Mouse (Mus musculus): ENCODE measurements around the gene Rnls. TPM values are rescaled to one million over a fixed set of nuclear protein-coding genes. Genes with fewer than 3 reads are reported as not detected.

Rnls gene
- polyA plus RNA-seq, 1 experiment from 2014 or later, result 7.5 TPM

DNA sequence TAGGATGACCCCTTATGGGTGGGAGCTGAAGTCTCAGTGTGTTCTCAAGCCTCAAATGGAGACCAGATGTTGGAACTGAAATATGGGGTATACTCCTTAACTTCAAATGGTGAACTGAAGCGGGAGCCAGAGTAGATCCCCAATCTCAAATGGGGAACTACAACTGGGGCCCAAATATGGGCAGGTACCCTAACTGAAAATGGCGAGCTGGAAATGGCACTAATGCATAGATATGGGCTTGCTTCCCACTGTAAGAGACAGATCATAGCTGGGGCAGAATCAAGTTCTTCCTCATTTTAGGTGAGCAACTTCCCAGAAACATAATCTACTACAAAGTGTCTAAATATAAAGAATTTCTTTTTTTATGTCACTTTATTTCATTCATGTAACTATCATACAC is 121.9 kb downstream of the Rnls start:
- no peak overlapping the region for H3K4me2 ChIP-seq (ENCODE audit: low read depth, low read length)
- WGBS, result 89% methylated on average over 2 of the region's 2 CpGs
- H3K4me3 ChIP-seq (ENCODE audit: low read length), result no peak overlapping the region
- no peak for ATAC-seq (ENCODE audit: low read depth)
- H3K9me3 ChIP-seq (ENCODE audit: control insufficient read depth, low read length), result no peaks in the 10 kb centered on the region
- H3K4me1 ChIP-seq (replicated peaks; ENCODE audit: control insufficient read depth, insufficient read depth, low read length), result no peaks in the 10 kb centered on the region
- no peaks in the 10 kb centered on the region for H3K27me3 ChIP-seq (ENCODE audit: control insufficient read depth, insufficient read depth, low read depth, low read length)
- no peak overlapping the region for H3K9ac ChIP-seq (ENCODE audit: low read length)
- H3K36me3 ChIP-seq (ENCODE audit: control insufficient read depth, insufficient read depth, low read length), result no peaks in the 10 kb centered on the region
- no peak overlapping the region for H3K27ac ChIP-seq (ENCODE audit: low read length)

GRCm38 (mm10) chr19:33268044-33268443 is 124.1 kb downstream of the Rnls start:
- WGBS, result 78% methylated on average over 14 of the region's 14 CpGs
- no peak for ATAC-seq (ENCODE audit: low read depth)
- Histone ChIP-seq H3K9me3 (ENCODE audit: control insufficient read depth, low read length) (no peaks in the 10 kb centered on the region), H3K36me3 (ENCODE audit: control insufficient read depth, insufficient read depth, low read length) (no peaks in the 10 kb centered on the region), H3K4me2 (ENCODE audit: low read depth, low read length) (no peak overlapping the region), H3K27me3 (ENCODE audit: control insufficient read depth, insufficient read depth, low read depth, low read length) (no peaks in the 10 kb centered on the region), H3K9ac (ENCODE audit: low read length) (no peak overlapping the region), H3K27ac (ENCODE audit: low read length) (no peak overlapping the region), H3K4me1 (replicated peaks; ENCODE audit: control insufficient read depth, insufficient read depth, low read length) (no peaks in the 10 kb centered on the region), H3K4me3 (ENCODE audit: low read length) (no peak overlapping the region)

DNA sequence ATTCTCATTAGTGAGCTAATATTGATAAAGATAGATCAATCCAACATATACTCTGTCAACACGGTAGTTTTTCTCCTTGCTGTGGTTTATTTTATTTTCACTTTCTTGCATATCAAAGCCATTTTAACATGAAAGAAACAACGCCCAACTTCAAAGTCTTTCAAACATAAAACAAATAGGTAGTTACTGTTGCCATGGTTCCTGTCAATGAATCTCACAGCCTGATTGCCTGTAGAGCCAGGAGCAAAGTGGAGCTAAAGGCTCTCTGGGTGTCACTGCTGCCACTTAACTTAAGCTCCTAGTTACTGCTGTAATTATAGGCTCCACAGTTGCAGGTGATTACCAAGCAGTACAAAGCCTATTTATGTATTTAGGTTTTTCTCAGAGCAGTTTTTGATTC is 126.8 kb downstream of the Rnls start:
- ATAC-seq (ENCODE audit: low read depth), result no peak
- H3K4me1 ChIP-seq (replicated peaks; ENCODE audit: control insufficient read depth, insufficient read depth, low read length), result no peaks in the 10 kb centered on the region
- H3K27ac ChIP-seq (ENCODE audit: low read length), result no peak overlapping the region
- no peaks in the 10 kb centered on the region for H3K27me3 ChIP-seq (ENCODE audit: control insufficient read depth, insufficient read depth, low read depth, low read length)
- H3K9me3 ChIP-seq (ENCODE audit: control insufficient read depth, low read length), result no peaks in the 10 kb centered on the region
- 15% methylated on average over 2 of the region's 2 CpGs for WGBS
- no peak overlapping the region for H3K4me2 ChIP-seq (ENCODE audit: low read depth, low read length)
- no peak overlapping the region for H3K9ac ChIP-seq (ENCODE audit: low read length)
- no peaks in the 10 kb centered on the region for H3K36me3 ChIP-seq (ENCODE audit: control insufficient read depth, insufficient read depth, low read length)
- H3K4me3 ChIP-seq (ENCODE audit: low read length), result no peak overlapping the region

- no peak overlapping the region for H3K9ac ChIP-seq (ENCODE audit: low read length)
- H3K9me3 ChIP-seq (ENCODE audit: control insufficient read depth, low read length), result no peaks in the 10 kb centered on the region
- ATAC-seq (ENCODE audit: low read depth), result no peak
- no peaks in the 10 kb centered on the region for H3K36me3 ChIP-seq (ENCODE audit: control insufficient read depth, insufficient read depth, low read length)
- H3K27me3 ChIP-seq (ENCODE audit: control insufficient read depth, insufficient read depth, low read depth, low read length), result no peaks in the 10 kb centered on the region
- H3K27ac ChIP-seq (ENCODE audit: low read length), result no peak overlapping the region
- H3K4me3 ChIP-seq (ENCODE audit: low read length), result no peak overlapping the region
- H3K4me1 ChIP-seq (replicated peaks; ENCODE audit: control insufficient read depth, insufficient read depth, low read length), result no peaks in the 10 kb centered on the region
- H3K4me2 ChIP-seq (ENCODE audit: low read depth, low read length), result no peak overlapping the region
- WGBS, result 34% methylated on average over 3 of the region's 3 CpGs
Measured at GRCm38 (mm10) chr19:33264224-33264993, 127.7 kb downstream of the Rnls start.

DNA sequence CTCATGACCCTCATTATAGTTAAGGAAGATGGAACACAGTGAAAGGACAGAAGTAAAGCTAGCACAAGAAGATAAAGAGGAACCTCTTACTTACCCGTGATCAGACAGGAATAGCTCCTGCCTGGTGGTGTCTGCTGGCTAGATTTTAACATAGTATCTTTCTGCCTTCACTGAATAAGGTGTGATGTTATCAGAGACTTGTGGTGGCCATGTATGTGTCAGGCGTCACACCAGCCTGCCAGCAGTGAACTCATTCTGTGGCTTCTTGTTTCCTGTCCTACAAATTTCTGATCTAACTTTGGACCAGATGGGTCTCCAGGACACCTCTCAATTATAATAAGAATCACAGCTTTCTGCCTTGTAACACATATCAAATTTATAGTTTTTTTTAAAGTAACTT is 129.7 kb downstream of the Rnls start:
- Histone ChIP-seq H3K27me3 (ENCODE audit: control insufficient read depth, insufficient read depth, low read depth, low read length) (no peaks in the 10 kb centered on the region), H3K4me1 (replicated peaks; ENCODE audit: control insufficient read depth, insufficient read depth, low read length) (no peaks in the 10 kb centered on the region), H3K27ac (ENCODE audit: low read length) (no peak overlapping the region), H3K4me2 (ENCODE audit: low read depth, low read length) (no peak overlapping the region), H3K9ac (ENCODE audit: low read length) (no peak overlapping the region), H3K9me3 (ENCODE audit: control insufficient read depth, low read length) (no peaks in the 10 kb centered on the region), H3K4me3 (ENCODE audit: low read length) (no peak overlapping the region), H3K36me3 (ENCODE audit: control insufficient read depth, insufficient read depth, low read length) (no peaks in the 10 kb centered on the region)
- no peak for ATAC-seq (ENCODE audit: low read depth)
- 59% methylated on average over 2 of the region's 2 CpGs for WGBS

DNA sequence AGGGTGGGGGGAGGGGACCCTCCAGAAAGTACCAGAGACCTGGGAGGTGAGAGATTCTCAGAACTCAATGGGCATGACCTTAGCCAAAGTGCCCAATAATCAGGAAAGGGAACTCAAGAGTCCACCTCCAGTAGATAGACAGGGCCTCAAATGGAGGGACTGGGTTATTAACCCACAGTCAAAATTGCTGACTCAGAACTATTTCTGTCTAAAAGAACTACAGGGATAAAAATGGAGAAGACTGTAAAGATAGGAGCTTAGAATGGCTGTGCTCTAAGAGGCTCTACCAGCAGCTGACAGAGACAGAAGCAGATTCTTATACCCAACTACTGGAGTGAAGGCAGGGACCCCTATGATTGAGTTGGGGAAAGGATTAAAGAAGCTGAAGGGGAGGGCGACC is 132.9 kb downstream of the Rnls start:
- Histone ChIP-seq H3K27me3 (ENCODE audit: control insufficient read depth, insufficient read depth, low read depth, low read length) (no peaks in the 10 kb centered on the region), H3K4me1 (replicated peaks; ENCODE audit: control insufficient read depth, insufficient read depth, low read length) (no peaks in the 10 kb centered on the region), H3K9me3 (ENCODE audit: control insufficient read depth, low read length) (no peaks in the 10 kb centered on the region), H3K4me3 (ENCODE audit: low read length) (no peak overlapping the region), H3K27ac (ENCODE audit: low read length) (no peak overlapping the region), H3K9ac (ENCODE audit: low read length) (no peak overlapping the region), H3K36me3 (ENCODE audit: control insufficient read depth, insufficient read depth, low read length) (no peaks in the 10 kb centered on the region), H3K4me2 (ENCODE audit: low read depth, low read length) (no peak overlapping the region)
- WGBS, result 84% methylated on average over 1 of the region's 1 CpGs
- no peak for ATAC-seq (ENCODE audit: low read depth)

DNA sequence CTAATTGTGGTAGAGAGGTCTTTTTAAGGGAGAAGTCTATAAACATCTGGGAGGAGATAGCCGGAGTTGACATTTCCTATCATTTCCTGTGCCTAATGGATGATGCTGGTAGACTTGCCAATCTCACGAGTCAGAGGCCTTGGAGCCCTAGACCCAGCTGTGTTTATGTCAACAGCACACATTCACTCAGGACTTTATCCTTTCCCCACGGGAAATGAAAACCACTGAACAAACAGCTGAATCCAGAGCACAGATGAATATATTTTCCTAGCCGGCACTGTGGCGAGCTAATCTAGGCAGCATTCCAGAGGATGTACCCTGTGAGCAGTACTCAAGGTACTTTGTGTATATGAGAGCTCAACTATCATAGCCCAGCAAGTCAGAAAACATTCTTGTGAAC is 138.2 kb downstream of the Rnls start:
- no peaks in the 10 kb centered on the region for H3K9me3 ChIP-seq (ENCODE audit: control insufficient read depth, low read length)
- no peaks in the 10 kb centered on the region for H3K4me1 ChIP-seq (replicated peaks; ENCODE audit: control insufficient read depth, insufficient read depth, low read length)
- H3K9ac ChIP-seq (ENCODE audit: low read length), result no peak overlapping the region
- WGBS, result 24% methylated on average over 5 of the region's 5 CpGs
- ATAC-seq (ENCODE audit: low read depth), result no peak
- H3K4me2 ChIP-seq (ENCODE audit: low read depth, low read length), result no peak overlapping the region
- H3K4me3 ChIP-seq (ENCODE audit: low read length), result no peak overlapping the region
- no peaks in the 10 kb centered on the region for H3K36me3 ChIP-seq (ENCODE audit: control insufficient read depth, insufficient read depth, low read length)
- H3K27me3 ChIP-seq (ENCODE audit: control insufficient read depth, insufficient read depth, low read depth, low read length), result no peaks in the 10 kb centered on the region
- no peak overlapping the region for H3K27ac ChIP-seq (ENCODE audit: low read length)

DNA sequence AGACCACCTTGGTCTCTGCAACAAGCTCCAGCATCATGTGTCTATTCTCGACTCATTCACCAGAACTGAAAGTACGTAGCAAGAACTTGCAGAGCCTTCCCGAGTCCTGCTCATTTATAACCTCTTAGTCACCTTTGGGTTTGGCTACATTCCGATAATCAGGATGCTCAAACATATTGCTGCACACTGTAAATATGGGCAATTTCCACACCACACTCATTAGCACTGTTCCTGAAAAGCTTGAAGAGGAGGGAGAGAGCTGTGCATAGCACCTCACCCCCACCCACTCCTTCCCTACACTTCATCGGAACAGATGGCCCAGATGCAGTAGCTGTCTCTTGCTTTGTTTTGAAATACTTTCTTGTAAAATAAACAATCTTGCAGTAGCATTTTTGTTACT is 139.9 kb downstream of the Rnls start:
- Histone ChIP-seq H3K27ac (ENCODE audit: low read length) (no peak overlapping the region), H3K4me3 (ENCODE audit: low read length) (no peak overlapping the region), H3K9me3 (ENCODE audit: control insufficient read depth, low read length) (no peaks in the 10 kb centered on the region), H3K27me3 (ENCODE audit: control insufficient read depth, insufficient read depth, low read depth, low read length) (no peaks in the 10 kb centered on the region), H3K4me1 (replicated peaks; ENCODE audit: control insufficient read depth, insufficient read depth, low read length) (no peaks in the 10 kb centered on the region), H3K36me3 (ENCODE audit: control insufficient read depth, insufficient read depth, low read length) (no peaks in the 10 kb centered on the region), H3K9ac (ENCODE audit: low read length) (no peak overlapping the region), H3K4me2 (ENCODE audit: low read depth, low read length) (no peak overlapping the region)
- 58% methylated on average over 5 of the region's 5 CpGs for WGBS
- ATAC-seq (ENCODE audit: low read depth), result no peak

DNA sequence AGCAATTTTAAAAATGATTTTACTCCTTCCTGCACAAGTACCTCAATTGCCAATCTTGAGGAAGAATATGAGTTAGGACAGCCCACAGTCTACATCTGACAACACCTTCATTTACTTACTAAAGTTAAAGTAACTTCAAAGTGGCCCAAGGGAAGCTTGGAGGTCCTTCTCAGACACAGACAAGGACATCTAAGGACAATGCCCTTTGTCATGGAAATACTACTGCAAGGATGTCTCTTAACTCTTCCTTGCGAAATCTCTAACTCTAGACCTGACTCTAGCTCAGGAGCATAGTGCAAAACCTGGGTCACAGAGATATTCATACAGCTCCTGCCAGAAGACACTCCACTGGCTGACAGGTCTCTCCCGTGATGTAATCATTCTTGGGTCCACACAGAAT is 147.9 kb downstream of the Rnls start:
- Histone ChIP-seq H3K9me3 (ENCODE audit: control insufficient read depth, low read length) (no peaks in the 10 kb centered on the region), H3K4me2 (ENCODE audit: low read depth, low read length) (no peak overlapping the region), H3K36me3 (ENCODE audit: control insufficient read depth, insufficient read depth, low read length) (no peaks in the 10 kb centered on the region), H3K4me1 (replicated peaks; ENCODE audit: control insufficient read depth, insufficient read depth, low read length) (no peaks in the 10 kb centered on the region), H3K9ac (ENCODE audit: low read length) (no peak overlapping the region), H3K27ac (ENCODE audit: low read length) (no peak overlapping the region), H3K4me3 (ENCODE audit: low read length) (no peak overlapping the region), H3K27me3 (ENCODE audit: control insufficient read depth, insufficient read depth, low read depth, low read length) (no peaks in the 10 kb centered on the region)
- ATAC-seq (ENCODE audit: low read depth), result no peak
- 78% methylated on average over 2 of the region's 2 CpGs for WGBS

DNA sequence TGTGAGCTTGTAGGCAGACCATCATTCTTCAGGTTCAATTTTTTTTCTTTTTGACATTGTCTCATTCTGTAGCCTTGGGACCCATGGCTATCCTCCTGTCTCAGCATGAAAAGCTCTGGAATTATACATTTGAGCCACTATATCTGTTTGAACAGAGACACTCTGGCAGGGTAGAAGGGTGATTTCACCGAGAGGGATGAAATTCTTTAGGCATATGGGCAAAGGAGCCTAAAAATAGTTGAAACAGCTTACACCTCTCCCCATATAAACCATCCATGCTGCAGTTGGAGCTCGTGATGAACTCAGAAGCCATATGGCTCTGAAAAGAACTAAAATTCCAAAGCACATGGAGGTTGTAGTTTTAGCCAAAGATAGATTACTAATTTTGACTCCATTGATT is 151.7 kb downstream of the Rnls start:
- ATAC-seq (ENCODE audit: low read depth), result no peak
- Histone ChIP-seq H3K27ac (ENCODE audit: low read length) (no peak overlapping the region), H3K4me2 (ENCODE audit: low read depth, low read length) (no peak overlapping the region), H3K36me3 (ENCODE audit: control insufficient read depth, insufficient read depth, low read length) (no peaks in the 10 kb centered on the region), H3K4me1 (replicated peaks; ENCODE audit: control insufficient read depth, insufficient read depth, low read length) (no peaks in the 10 kb centered on the region), H3K4me3 (ENCODE audit: low read length) (no peak overlapping the region), H3K27me3 (ENCODE audit: control insufficient read depth, insufficient read depth, low read depth, low read length) (no peaks in the 10 kb centered on the region), H3K9ac (ENCODE audit: low read length) (no peak overlapping the region), H3K9me3 (ENCODE audit: control insufficient read depth, low read length) (no peaks in the 10 kb centered on the region)
- 71% methylated on average over 2 of the region's 2 CpGs for WGBS
